Mouse (Mus musculus): ENCODE results near the gene Tmem74b. TPM values are rescaled to one million over a fixed set of nuclear protein-coding genes. Genes with fewer than 3 reads are reported as not detected.

The Tmem74b gene
- total RNA-seq (2021) = 10 to 100 TPM; 10.8 to 10.9 TPM

DNA sequence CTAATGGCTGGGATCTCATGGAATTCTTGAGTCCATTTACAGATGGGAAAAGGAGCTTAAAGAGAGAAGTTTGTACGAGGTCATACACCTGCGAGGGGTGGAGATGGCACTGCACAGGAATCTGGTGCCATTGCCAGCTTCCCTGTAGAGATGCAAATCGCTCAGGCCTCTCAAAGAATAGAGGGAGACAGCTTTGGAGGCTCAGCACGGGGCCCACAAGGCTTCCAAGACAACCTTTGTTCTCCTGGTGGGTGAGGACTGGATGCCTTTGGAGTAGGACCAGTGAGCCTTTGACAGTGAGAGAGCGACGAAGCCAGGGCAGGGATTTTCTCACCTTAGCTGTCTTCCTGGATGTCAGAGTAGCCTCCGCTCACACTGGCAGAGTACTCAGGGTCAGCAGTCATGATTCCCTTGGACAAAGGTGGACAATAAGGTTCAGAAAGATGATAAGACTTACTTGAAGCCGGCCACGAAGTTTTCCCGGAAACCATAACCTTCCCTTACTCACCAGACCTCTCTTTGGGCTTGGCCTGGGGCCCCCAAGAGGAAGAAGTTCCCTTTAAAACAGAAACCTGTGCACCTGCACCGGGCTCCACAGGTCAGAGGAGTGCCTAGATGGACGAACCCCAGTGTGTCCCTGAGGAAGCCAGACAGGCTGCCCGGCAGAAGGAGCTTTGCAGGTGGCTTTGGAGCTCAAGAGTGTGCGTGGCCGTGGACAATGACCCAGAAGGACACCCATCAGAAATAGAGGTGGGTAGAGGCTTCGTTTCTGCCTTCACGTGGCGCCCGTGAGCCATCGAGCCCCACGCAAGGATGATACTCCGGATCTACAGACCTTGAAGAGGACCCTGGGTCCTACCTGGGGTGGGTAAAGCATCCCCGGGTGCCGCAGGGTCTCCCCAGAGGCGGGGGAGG lies at the start of gene Tmem74b:
Gene Tmem74b, plus strand, starts transcription at position 778 of the 915 bp plus-strand sequence.
- intact Hi-C loops (cut with DNase I) = loop anchor here (10.0 kb wide), 1 partner anchor 127 kb away; the partner anchor contains the start of gene Sdcbp2
- no peak for DNase-seq (ENCODE audit: extremely low spot score in 1 of 2, low spot score in 2 of 2)

DNA sequence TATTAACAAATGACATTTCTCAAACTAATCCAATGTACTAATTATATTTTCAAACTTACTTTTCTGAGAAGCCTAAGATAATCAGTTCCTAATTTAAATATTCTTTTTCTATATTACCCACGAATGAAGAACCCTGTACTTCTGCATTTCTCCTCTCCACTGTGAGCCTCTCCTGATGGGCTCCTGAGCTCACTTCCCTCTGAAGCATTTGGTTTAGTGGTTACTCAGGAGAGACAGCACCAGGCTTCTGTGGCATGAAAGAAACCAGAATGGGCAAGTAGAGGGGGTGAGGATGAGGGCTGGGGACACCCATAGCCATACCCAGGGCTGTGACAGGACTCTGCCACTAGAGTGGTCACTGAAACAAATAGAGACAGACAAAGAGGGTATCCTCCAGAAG lies 49.8 kb upstream of the Tmem74b start:
- intact Hi-C loops (cut with DNase I) = no loop called here
- DNase-seq (ENCODE audit: extremely low spot score in 1 of 2, low spot score in 2 of 2) = no peak

DNA sequence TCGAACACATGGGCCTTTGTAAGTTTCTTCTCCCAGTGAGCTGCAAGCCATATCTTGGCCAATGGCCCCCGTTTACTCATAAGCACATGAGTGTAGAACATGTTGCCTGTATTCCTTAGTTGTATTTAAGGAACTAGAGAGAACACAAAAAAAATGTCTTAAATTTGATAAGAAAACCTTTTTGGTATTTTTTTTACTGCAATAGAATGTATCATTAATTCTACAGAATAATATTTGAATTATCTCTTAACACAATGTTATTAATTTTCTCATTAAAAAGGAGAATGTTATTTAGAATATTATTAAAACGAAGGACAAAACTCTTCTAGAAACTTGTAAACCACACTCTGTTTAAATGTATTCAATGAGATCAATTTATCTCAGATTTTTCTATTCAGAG lies 33.4 kb upstream of the Tmem74b start, which contains the start of gene Rad21l:
Gene Rad21l, minus strand, starts transcription at position 101 of the 400 bp plus-strand sequence.
- no peak for DNase-seq (ENCODE audit: extremely low spot score in 1 of 2, low spot score in 2 of 2)
- intact Hi-C loops (cut with DNase I) = no loop called here

DNA sequence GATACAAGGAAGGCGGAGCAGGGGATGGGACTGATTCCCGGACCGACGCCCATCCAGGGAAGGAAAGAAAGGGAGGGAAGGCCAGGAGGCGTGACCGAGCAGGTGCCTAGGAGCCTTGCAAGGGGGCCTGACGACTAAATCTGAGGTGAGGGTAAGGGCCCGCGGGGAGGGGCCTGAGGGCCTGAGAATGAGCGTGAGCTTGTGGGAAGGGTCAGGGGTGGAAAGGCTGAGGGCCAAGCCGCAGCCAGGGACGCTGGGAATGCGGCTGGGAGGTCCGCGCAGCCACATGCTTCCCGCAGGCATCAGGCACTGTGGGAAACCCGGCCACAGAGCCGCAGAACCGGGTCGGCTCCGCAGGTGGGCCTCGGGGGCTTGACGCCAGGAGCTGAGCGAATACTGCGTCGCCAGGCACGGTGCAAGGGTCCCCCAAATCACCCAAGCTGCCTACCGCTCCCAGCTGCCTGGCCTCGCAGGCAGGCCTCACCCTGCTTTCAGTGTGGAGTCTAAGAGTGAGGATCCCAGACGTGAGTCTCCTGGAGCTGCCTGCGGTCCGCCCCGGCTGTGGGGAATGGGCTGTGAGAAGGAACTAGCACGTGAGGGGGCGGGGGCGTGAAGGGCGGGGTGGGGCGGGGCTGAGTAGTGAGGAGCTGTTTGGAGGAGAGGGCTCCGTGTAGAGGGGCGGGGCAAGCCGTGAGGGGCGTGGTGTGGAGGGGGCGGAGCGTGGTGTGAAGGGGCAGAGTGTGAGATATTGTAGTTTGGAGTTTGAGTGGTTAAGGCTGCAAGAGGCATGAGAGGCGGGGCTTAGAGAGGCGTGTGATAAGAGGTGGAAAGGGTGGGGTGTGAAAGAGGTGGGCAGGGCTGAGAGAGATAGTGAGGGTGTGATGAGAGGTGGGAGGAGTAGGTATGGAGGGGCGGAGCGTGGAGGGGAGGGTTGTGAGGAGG lies 31.5 kb upstream of the Tmem74b start:
- DNase-seq (ENCODE audit: extremely low spot score in 1 of 2, low spot score in 2 of 2) = peak in 1 of 2 experiments; percentile 31
- intact Hi-C loops (cut with DNase I) = loop anchor here (10.0 kb wide), 1 partner anchor 175 kb away; the partner anchor contains the start of gene Nsfl1c

DNA sequence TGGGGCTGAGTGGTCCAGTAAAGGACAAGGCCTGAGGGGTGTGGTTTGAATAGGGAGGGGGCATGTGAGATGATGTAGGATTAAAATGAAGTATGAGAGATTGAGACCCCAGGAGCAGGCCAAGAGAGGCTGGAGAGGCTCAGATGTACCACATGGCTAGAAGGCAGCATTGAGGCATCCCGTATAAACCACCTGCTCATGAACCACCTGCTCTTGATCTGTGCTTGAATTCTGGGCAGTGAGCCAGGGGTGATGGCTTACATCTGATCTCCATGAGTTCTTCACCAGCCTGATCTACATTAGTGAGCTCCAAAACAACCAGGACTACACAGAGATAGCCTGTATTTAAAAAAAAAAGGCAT lies 30.9 kb upstream of the Tmem74b start:
- DNase-seq (ENCODE audit: extremely low spot score in 1 of 2, low spot score in 2 of 2) = no peak
- intact Hi-C loops (cut with DNase I) = loop anchor here (10.0 kb wide), 1 partner anchor 176 kb away; the partner anchor contains the start of gene Nsfl1c

DNA sequence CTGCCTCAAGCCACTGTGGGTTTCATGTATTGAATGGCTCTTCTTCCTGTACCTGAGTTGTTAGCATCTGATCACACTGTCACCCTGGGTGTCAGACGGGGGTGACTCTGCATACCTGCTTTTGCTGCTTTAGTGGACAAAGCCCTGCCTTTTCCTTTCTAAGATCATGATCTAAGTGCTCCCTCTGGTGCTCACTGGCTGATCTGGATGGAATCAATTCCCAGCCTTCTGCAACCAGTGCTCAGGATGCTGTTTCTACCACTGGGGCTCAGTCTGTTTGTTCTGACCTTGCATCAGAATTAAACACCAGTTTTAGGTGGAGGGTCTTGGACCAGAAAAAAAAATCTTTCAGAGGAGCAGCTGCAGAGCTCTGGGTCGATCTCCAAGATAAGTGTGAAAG lies 25.6 kb upstream of the Tmem74b start:
- no peak for DNase-seq (ENCODE audit: extremely low spot score in 1 of 2, low spot score in 2 of 2)
- intact Hi-C loops (cut with DNase I) = loop anchor here (10.0 kb wide), 1 partner anchor 181 kb away; the partner anchor contains the start of gene Nsfl1c

DNA sequence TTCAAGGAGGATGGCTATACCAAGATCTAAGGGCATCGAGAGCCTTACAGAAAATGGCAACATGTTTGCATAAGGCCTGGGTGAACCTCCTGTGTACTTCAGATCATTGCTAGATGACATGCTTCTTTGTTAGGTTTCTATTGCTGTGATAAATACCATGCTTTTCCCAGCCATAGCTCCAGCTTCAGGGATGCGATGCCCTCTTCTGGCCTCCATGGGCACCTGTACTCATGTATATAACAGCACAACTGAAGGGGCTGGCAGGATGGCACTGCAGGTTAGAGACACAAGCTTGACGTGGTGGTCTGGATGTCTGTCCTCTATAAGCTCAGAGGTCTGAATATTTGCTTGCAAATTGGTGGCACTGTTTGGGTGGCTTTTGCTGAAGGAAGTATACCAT lies 19.5 kb upstream of the Tmem74b start:
- intact Hi-C loops (cut with DNase I) = no loop called here
- no peak for DNase-seq (ENCODE audit: extremely low spot score in 1 of 2, low spot score in 2 of 2)

DNA sequence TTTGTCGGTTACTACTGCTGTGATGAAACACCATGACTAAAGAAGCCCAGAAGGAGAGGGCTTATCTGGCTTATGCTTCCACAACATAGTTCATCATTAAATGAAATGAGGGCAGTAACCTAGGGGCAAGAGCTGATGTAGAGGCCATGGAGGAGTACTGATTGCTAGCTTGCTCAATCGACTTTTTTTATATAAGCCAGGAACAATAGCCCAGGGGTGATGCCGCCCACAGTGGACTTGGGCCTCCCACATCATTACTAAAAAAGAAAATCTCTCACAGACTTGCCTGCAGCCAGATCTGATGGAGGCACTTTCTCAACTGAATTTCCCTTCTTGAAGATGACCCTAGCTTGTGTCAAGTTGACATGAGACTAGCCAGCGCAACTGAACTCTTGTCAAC lies 18.8 kb upstream of the Tmem74b start:
- DNase-seq (ENCODE audit: extremely low spot score in 1 of 2, low spot score in 2 of 2) = no peak
- intact Hi-C loops (cut with DNase I) = no loop called here

DNA sequence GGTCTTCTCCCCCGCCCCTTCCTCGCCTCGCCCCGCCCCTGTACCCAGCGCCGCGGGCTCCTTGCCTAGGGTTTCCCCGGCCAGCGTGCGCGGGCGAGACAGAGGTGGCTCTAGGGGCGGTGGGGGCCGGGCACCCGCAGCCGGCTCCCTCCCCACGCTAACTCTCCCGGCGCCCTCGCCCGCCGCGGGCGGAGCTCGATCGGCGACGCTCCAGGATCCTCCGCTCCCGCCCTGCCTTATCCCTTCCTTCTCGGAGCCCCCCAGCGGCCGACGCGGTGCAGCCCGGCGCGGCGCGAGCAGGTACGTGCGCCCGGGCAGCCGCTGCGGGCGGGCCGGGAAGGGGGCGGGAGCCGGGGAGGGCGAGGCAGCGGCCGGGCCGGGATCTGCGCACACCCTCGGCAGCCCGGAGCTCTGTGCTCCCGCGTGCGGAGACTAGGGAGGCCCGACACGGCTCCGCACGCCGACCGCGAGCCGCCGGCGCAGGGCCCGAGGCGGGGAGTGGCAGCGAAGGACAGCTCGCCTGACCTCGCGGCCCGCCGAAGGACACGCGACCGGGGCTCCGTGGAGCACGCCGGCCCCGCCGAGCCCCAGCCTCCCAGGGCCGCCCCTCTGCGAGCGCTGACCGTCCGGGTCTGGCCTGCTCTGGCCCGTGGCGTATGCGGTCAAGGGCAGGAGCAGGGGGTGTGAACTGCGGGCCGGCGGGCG lies 490 bp downstream of the Tmem74b start:
- intact Hi-C loops (cut with DNase I) = loop anchor here (10.0 kb wide), 1 partner anchor 127 kb away; the partner anchor contains the start of gene Sdcbp2
- DNase-seq (ENCODE audit: extremely low spot score in 1 of 2, low spot score in 2 of 2) = peak in 1 of 2 experiments; percentile 76

DNA sequence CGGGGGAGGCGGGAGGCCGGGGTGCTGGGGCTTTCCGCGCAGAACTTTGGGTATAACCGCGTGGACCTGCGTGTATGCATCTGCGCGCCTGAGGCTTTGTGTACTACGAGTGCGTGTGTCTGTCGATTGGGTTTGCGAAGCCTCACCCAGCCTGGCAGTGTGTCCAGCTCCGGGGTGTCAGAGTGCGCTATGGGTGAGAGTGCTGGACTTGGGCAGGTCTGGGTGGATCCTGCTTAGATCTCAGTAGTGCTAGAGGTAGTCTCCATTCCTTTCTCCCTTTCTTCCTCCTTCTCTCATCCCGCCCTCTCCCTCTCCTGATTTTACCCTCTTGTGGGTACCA lies 1.0 kb downstream of the Tmem74b start:
- DNase-seq (ENCODE audit: extremely low spot score in 1 of 2, low spot score in 2 of 2) = no peak
- intact Hi-C loops (cut with DNase I) = loop anchor here (10.0 kb wide), 1 partner anchor 128 kb away; the partner anchor contains the start of gene Sdcbp2

DNA sequence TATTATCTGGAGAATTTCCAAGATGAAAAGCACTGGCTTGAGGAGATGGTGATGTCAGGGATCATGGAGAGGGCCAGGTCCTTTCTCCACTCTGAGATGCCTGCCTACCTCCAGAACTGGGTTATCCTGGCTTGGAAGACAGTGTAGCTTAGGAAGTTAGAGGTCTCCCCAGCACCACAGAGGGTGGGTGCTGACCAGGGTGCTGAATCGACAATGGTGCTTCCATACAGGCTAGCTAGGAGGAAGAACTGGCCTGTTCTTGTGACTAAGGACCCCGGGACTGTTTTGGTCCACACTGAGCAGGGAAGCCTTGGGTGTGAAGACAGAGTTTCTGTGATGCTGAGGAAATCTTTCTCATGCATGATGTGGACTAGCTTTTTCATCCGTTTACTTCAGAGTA lies 10.8 kb downstream of the Tmem74b start:
- DNase-seq (ENCODE audit: extremely low spot score in 1 of 2, low spot score in 2 of 2) = no peak
- intact Hi-C loops (cut with DNase I) = no loop called here

DNA sequence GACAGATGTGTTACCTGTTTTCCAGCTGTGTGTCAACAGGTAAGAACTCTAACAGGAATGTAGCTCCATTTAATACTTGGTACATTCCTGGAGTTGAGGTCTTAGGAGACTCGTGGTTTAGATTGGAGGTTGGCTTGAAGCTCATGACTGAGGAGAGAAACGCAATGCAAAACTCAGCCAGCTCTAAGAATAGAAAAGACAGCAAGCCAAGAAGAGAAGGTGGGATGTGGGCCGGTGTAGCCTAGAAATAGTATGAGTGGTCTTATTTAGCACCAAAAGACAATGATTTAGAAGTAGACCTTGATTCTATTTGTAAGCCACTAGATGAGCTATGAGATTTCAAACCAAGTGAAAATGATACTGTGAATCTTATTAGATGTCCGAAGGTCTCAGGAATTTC lies 13.7 kb downstream of the Tmem74b start:
- intact Hi-C loops (cut with DNase I) = no loop called here
- peak in 1 of 2 experiments; percentile 31 for DNase-seq (ENCODE audit: extremely low spot score in 1 of 2, low spot score in 2 of 2)

DNA sequence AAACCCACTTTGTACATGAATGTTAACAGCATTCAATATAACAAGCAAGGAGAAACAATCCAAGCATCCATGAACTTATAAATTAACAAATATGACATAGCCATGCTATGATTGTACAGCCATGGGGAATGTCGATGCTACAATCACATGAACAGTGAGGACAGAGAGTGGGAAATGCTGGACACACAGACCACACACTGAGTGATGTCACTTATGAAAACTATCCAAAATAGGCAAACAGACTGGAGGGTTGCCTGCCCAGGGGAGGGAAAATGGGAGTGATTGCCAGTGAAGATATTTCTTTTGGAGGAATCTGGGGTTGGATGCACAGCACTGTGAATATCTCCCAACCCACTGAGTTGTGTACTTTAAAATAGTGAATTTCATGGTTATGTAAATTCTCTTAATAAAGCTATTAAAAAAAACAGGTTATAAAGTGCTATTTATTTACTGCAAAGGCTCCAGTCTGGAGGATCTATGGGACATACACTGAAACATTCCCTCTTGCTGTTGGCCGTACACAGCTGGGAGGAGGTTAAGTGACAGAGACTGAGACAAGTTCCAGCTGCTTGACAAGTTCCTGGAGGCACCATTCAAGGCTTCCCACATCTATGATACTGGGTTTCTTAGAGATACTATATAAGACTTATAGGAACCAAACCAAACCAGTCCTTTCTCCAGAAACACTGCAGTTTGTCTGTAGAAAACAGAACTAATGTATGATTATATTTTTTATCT lies 14.7 kb downstream of the Tmem74b start:
- intact Hi-C loops (cut with DNase I) = no loop called here
- DNase-seq (ENCODE audit: extremely low spot score in 1 of 2, low spot score in 2 of 2) = no peak

DNA sequence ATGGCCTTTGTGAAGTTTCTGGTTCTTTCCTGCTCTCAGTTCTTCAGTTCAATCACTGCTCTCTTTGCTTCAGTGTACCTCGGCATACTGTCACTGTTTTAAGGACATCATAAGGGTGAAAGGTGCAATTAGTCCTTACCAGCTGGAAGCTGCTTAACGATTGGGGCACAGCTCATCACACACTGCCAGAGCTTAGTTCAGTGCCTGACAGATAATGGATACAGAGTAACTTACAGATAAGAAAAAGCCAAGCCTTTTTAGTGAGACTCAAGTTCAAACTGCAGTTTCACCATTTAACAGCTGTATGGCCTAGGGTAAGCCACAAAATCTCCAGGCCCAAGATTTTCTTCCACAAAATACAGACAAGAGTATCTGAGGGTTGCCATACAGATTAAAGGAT lies 22.3 kb downstream of the Tmem74b start:
- DNase-seq (ENCODE audit: extremely low spot score in 1 of 2, low spot score in 2 of 2) = no peak
- intact Hi-C loops (cut with DNase I) = loop anchor here (10.0 kb wide), 1 partner anchor 219 kb away; no protein-coding TSS in a partner anchor

DNA sequence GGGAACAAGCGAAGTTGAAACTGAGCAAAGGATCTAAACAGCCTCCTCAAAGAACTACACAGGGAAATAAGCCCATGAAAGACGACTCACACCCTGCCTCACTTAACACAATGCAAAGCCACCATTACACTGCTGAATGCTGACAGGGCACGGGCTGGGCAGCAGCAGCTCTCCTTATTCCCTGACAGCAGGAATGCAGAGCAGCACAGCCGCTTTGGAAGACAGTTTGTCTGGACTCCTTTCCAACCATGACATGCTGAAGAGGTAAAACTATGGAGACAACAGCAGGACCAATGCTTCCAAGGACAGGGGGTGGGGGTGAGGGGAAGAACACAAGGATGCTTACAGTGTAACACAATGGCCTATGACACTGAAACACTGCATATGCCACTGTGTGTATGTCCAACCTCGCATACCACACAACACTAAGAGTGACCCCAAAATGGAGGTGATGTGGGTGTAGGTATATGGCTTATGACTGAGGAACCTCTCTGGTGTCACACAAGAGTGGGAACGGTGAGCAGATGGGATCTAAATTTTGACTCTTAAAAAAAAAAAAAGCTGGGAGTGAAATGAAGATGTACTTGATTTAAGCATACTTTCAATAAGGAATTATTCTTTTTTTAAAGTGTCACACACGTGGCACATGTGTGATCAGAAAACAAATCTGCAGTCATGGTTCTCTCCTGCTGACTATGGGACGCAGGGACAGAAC lies 31.5 kb downstream of the Tmem74b start:
- no peak for DNase-seq (ENCODE audit: extremely low spot score in 1 of 2, low spot score in 2 of 2)
- intact Hi-C loops (cut with DNase I) = loop anchor here (10.0 kb wide), 1 partner anchor 159 kb away; the partner anchor contains the start of gene Sdcbp2

DNA sequence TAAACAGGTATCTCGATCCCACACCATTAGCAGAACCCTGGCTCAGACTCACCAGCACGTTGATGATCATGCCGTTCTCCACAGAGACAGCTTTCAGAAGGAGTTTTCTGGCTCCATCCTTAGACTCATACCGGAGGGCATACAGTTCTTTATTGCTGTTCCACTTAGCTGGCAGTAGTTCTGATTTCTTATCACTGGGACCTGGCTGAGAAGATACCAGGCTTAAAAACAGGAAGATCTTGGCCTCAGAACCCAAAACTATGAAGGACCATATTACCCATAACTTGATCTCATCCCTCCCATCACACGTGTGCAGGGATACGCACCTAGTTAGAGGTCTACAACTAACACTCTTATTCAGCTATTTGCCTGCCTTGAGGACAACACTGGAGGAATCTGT lies 33.6 kb downstream of the Tmem74b start:
- intact Hi-C loops (cut with DNase I) = loop anchor here (10.0 kb wide), 1 partner anchor 161 kb away; the partner anchor contains the start of gene Sdcbp2
- DNase-seq (ENCODE audit: extremely low spot score in 1 of 2, low spot score in 2 of 2) = no peak

DNA sequence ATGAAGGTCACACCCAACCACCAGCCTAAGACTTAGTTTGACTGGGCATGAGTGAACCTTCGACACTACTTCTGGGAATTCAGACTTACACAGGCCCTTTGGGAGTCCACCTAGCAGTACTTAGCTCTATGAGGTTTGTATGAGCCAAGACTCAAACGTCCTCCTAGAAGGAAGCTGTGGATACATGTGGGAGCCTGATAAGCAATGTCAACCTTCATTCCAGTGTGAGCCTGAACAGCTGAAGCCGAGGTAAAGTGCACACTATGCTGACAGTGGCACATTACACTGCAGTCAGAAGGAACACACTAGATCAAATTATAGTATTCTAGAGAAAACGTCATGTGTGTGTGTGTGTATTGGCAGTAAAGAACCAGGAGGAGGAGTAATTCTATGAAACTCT lies 36.7 kb downstream of the Tmem74b start:
- no peak for DNase-seq (ENCODE audit: extremely low spot score in 1 of 2, low spot score in 2 of 2)
- intact Hi-C loops (cut with DNase I) = loop anchor here (10.0 kb wide), 1 partner anchor 164 kb away; the partner anchor contains the start of gene Sdcbp2
